ENCODE assay signal across 25 mouse cellular contexts in the genomic region with DNA sequence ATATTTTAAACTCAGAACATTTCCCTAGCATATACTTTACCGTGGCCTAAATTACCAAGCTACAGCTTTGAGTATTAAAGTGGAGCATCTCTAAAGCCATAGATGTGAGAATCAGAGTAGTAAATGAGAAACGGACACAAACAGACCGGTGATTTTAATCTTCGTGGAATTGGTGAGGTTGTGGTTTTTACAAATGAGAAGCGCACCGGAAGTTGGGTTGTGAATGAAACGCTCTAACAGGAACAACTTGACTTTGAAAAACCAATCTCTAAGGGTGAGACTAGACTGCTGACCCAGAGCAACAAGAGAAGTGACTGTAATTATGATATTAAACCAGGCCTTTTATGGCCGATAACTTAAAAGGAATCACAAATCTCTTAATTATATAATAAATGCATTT. TPM values are rescaled to one million over a fixed set of nuclear protein-coding genes. Genes with fewer than 3 reads are reported as not detected.
DNase-seq lines count a peak whose midpoint lies in the region; ATAC-seq and TF ChIP-seq lines count a peak whose summit lies in the region.
"Had no signal": no experiment of that assay in that cellular context is flagged by ENCODE, and none has a peak within 500 bp of the region (broad histone marks: within the 10 kb centered on the region; RNA-seq: fewer than 3 reads in every experiment).

No protein-coding gene starts in this region.

- peaks cover 5% of the 10 kb centered on the region for H3K4me1 ChIP-seq in liver, postnatal 0 days (ENCODE audit: insufficient read depth)
- H3K4me1 ChIP-seq: embryonic facial prominence, embryonic 15.5 days; forebrain, embryonic 10.5 days; heart, embryonic 10.5 days; hindbrain, embryonic 12.5 days had no signal

- no peaks in the 10 kb centered on the region for H3K36me3 ChIP-seq in liver, postnatal 0 days (replicated peaks; ENCODE audit: insufficient read depth, low read length)
- H3K36me3 ChIP-seq: embryonic facial prominence, embryonic 15.5 days; forebrain, embryonic 10.5 days; G1E; heart, embryonic 10.5 days; hindbrain, embryonic 12.5 days had no signal

- 67% methylated on average over 8 of the region's 8 CpGs for WGBS in liver, postnatal 0 days (ENCODE audit: insufficient replicate concordance)

- no peak for TF ChIP-seq EP300 in liver, postnatal 0 days (IDR thresholded peaks at IDR 0.05; ENCODE audit: low read depth)

- DNase-seq in liver, postnatal 0 days, result no peak
- no peak for DNase-seq in liver
- DNase-seq in induced T-regulatory cell, adult 2 months (ENCODE audit: low read depth), result peak; percentile 79
- DNase-seq in naive thymus-derived CD4-positive, alpha-beta T cell, adult 2 months (ENCODE audit: low read depth), result peak; percentile 51
- DNase-seq in cerebellum, adult 9-10 months, result no peak
- DNase-seq in lung, adult 18-20 months, result no peak
- no peak for DNase-seq in right cerebral cortex, postnatal 25 days
- DNase-seq: adrenal gland, postnatal 14 days; cerebellum, adult 18-20 months; cerebellum, postnatal 10 days; embryo, embryonic 11 days; gastrocnemius, adult 2 months; gastrocnemius, postnatal 25 days; heart, adult 11 months; heart, postnatal 10 days; heart, postnatal 4 days had no signal

- H3K9me3 ChIP-seq in liver, postnatal 0 days (ENCODE audit: low read length), result no peaks in the 10 kb centered on the region
- H3K9me3 ChIP-seq: embryonic facial prominence, embryonic 15.5 days; forebrain, embryonic 10.5 days; G1E; heart, embryonic 10.5 days; hindbrain, embryonic 12.5 days had no signal

- H3K4me2 ChIP-seq in liver, postnatal 0 days (ENCODE audit: low read depth, low read length), result no peak overlapping the region
- H3K4me2 ChIP-seq: embryonic facial prominence, embryonic 15.5 days; hindbrain, embryonic 12.5 days had no signal

- TF ChIP-seq CTCF in liver, postnatal 0 days (IDR thresholded peaks at IDR 0.05; ENCODE audit: low read depth), result no peak

- no peaks in the 10 kb centered on the region for H3K27me3 ChIP-seq in liver, postnatal 0 days (ENCODE audit: insufficient read depth, low read length)
- H3K27me3 ChIP-seq: embryonic facial prominence, embryonic 15.5 days; hindbrain, embryonic 12.5 days had no signal

- no peak overlapping the region for H3K4me3 ChIP-seq in liver, postnatal 0 days (ENCODE audit: low read depth, low read length)
- H3K4me3 ChIP-seq: embryonic facial prominence, embryonic 15.5 days; erythroblast, embryonic 14.5 days; forebrain, embryonic 10.5 days; gastrocnemius, adult 2 months; heart, embryonic 10.5 days; hindbrain, embryonic 12.5 days had no signal

- no peak overlapping the region for H3K9ac ChIP-seq in liver, postnatal 0 days (replicated peaks)
- H3K9ac ChIP-seq: embryonic facial prominence, embryonic 15.5 days; hindbrain, embryonic 12.5 days had no signal

- H3K27ac ChIP-seq in liver, postnatal 0 days (ENCODE audit: low read depth), result peak overlapping the region; percentile 66
- H3K27ac ChIP-seq: embryonic facial prominence, embryonic 15.5 days; forebrain, embryonic 10.5 days; gastrocnemius, adult 2 months; heart, embryonic 10.5 days; hindbrain, embryonic 12.5 days had no signal

- no peak for ATAC-seq in liver, postnatal 0 days
- ATAC-seq in activated CD4-positive, CD25-positive, alpha-beta regulatory T cell, adult 4 months, result peak; percentile 85
- ATAC-seq: forebrain, embryonic 14.5 days; hindbrain, embryonic 16.5 days had no signal

RNA-seq across cellular contexts. Expression of gene Atp2b1, which starts 16.7 kb away (rescaled TPM):
- 33.3 and 37.0 TPM in 2 replicates for polyA plus RNA-seq in liver, postnatal 0 days (2015; fragmentation: Nextera tagmentation; extraction: Ambion mirVana)
- 100 to 1,000 TPM in 1 of 2 experiments, 10 to 100 TPM in 1; 95.0 to 130 TPM for polyA plus RNA-seq in activated CD4-positive, CD25-positive, alpha-beta regulatory T cell, adult 4 months (2017; shearing (Covaris generic))

Comparison
In these comparisons a context has a peak if more than half of its experiments do, and no peak if none do; other contexts are left out.
1. DNase-seq: peak in induced T-regulatory cell, adult 2 months (single experiment) and naive thymus-derived CD4-positive, alpha-beta T cell, adult 2 months (single experiment); none in liver, postnatal 0 days (single experiment), liver (single experiment), cerebellum, adult 9-10 months (single experiment), lung, adult 18-20 months (0 of 2) and right cerebral cortex, postnatal 25 days (single experiment).